Mouse (Mus musculus) forebrain, embryonic 14.5 days (tissue): ENCODE data around the gene Nsun2. TPM values are rescaled to one million over a fixed set of nuclear protein-coding genes. Genes with fewer than 3 reads are reported as not detected.
A peak's percentile ranks its signal among the peaks of the same experiment; 100 is the strongest.

ENCODE experiments used
- ATAC-seq: fragments of 200-750 bp; cut with Nextera tagmentation; 2 replicates; pipeline ENCODE4 v1.8.0; 2017; ENCODE audit warnings: mild to moderate bottlenecking, moderate library complexity
- DNase-seq: peaks from one replicate; pipeline ENCODE4 v3.0.0-alpha.2; 2015; ENCODE audit warnings: low spot score
- H3K27ac ChIP-seq: fragments of 300-500 bp; sonication (generic); 2 replicates; pipeline ENCODE4 v1.5.1; 2014; ENCODE audit warnings: low read depth, mild to moderate bottlenecking, control low read depth, low read length, moderate library complexity
- H3K27me3 ChIP-seq: fragments of 300-500 bp; sonication (generic); replicated peaks from 2 replicates; pipeline ENCODE4 v1.6.1; 2014; ENCODE audit warnings: low read length, control low read depth, mixed read lengths; ENCODE audit not compliant: control insufficient read depth, insufficient read depth
- H3K36me3 ChIP-seq: fragments of 300-500 bp; sonication (generic); 2 replicates; pipeline ENCODE4 v1.6.1; 2014; ENCODE audit warnings: low read length, control low read depth; ENCODE audit not compliant: control insufficient read depth, insufficient read depth
- H3K4me1 ChIP-seq: fragments of 300-500 bp; sonication (generic); 2 replicates; pipeline ENCODE4 v1.6.1; 2014; ENCODE audit warnings: antibody characterized with exemption, low read length, control low read depth; ENCODE audit not compliant: control insufficient read depth, insufficient read depth
- H3K4me2 ChIP-seq: fragments of 300-500 bp; sonication (generic); 2 replicates; pipeline ENCODE4 v1.6.1; 2014; ENCODE audit warnings: mild to moderate bottlenecking, control low read depth, low read length
- H3K4me3 ChIP-seq: fragments of 300-500 bp; sonication (generic); 2 replicates; pipeline ENCODE4 v1.5.1; 2014; ENCODE audit warnings: low read depth, low read length, control low read depth
- H3K9ac ChIP-seq: fragments of 300-500 bp; sonication (generic); 2 replicates; pipeline ENCODE4 v1.6.1; 2014; ENCODE audit warnings: mild to moderate bottlenecking, low read length, control low read depth, moderate library complexity
- H3K9me3 ChIP-seq: fragments of 300-500 bp; sonication (generic); replicated peaks from 2 replicates; pipeline ENCODE4 v1.6.1; 2016; ENCODE audit warnings: low read length, control low read depth, mixed read lengths; ENCODE audit not compliant: control insufficient read depth
- WGBS: fragments of 180-500 bp; shearing (Covaris S2); extraction: QIAGEN DNeasy Blood & Tissue Kit; methylation state at CpG from one replicate; pipeline ENCODE4 v1.1.7; 2014; 5-methylcytosine and 5-hydroxymethylcytosine counted together
- polyA plus RNA-seq: library from polyadenylated mRNA; unstranded; fragments of >200 nt; fragmentation: Nextera tagmentation; extraction: Ambion mirVana; gene quantifications from 2 replicates; pipeline ENCODE4 v1.2.1, GENCODE M21; 2014

The Nsun2 gene
- polyA plus RNA-seq, 1 experiment from 2014 or later, result 86.2 TPM

DNA sequence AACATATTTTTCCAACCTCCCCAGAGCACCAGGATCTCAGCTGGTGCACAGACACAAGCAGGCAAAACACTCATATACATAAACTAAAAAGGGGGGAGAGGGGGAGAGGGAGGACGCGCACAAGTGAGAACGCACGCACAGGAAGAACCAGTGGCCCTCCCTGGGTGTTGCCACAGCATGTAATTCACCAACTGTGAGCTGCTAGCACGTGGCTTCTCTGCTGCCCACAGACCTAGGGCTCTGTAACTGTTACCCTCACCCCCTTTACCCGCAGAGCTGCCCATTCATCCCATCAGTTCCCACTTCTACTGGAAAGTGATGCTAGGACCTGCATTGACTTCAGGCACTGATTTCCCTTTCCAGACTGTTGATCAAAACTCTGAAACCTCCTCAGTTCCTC is 14.4 kb upstream of the Nsun2 start:
- Histone ChIP-seq H3K4me1 (peaks cover 4% of the 10 kb centered on the region; the same call in 1 of the 2 replicates), H3K9ac (no peak overlapping the region), H3K27ac (no peak overlapping the region), H3K4me2 (no peak overlapping the region), H3K4me3 (no peak overlapping the region), H3K9me3 (no peaks in the 10 kb centered on the region), H3K36me3 (peaks cover 3% of the 10 kb centered on the region; the same call in 1 of the 2 replicates), H3K27me3 (no peaks in the 10 kb centered on the region)
- WGBS, result 80% methylated on average over 6 of the region's 6 CpGs
- DNase-seq, result no peak
- no peak for ATAC-seq

DNA sequence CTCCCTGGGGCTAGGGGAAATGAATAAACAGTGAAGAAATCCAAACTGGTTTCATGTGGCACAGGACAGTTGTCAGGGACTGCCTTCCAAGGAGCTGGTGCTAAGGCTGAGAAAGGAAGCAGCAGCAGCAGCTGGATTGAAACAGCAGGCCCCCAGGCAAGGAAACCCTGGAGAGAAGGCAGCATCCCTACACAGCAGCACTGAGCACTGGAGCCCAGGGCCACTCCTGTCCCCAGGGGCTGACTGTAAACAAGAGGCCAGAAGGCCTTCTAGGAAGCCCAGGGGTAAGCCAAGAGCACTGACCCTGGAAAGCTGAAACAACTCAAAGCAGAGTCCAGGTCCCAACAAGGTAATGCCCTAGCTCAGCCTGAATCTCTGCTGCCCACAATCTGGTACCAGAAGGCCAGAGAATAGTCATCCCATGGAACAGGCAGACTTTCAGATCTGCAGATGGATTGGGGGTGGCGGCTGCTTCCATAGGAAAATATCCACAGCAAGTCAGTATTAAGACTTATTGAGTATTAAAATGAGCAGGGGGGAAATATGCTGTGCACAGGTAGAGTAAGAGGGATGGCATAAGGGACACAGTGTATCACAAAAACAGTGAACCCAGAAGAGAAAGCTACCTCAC is 11.3 kb upstream of the Nsun2 start:
- peaks cover 9% of the 10 kb centered on the region for H3K4me1 ChIP-seq
- ATAC-seq, result no peak
- H3K4me2 ChIP-seq, result no peak overlapping the region
- no peak overlapping the region for H3K4me3 ChIP-seq
- no peak overlapping the region for H3K27ac ChIP-seq
- no peaks in the 10 kb centered on the region for H3K27me3 ChIP-seq
- H3K9me3 ChIP-seq, result no peaks in the 10 kb centered on the region
- no peak for DNase-seq
- 97% methylated on average over 1 of the region's 1 CpGs for WGBS
- H3K9ac ChIP-seq, result no peak overlapping the region
- no peaks in the 10 kb centered on the region for H3K36me3 ChIP-seq

DNA sequence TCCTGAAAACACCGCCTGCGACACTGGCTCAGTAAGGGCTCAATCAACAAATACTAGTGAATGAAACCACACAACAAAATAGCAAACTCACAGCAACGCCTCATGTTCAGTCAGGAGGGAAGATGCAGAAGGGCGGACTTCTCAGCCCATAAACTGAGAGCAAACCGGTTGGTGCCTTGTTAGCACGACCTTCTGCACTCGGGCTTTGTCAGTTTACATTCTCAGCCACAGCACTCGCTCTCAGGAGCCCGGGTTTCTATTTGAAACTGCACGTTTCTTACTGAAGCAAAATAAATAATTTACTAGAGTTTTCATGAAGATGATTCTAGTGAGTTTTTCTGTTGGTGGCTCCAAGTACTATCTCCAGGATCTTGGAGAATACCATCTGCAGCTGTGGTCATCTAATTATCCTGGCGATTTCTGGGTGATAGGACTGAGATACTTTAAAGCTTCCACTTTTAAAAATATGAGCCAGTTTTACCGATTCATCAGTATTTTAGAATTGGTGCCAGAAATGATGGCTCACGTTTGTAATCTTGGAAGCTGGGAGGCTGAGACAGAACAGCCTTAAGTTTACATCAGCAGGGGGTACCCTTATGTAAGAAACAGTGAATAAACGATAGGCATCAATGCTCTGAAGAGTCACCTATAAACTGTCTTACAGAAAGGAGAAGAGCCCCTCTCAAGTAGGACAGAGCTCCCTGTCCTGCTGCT is 9.9 kb upstream of the Nsun2 start:
- no peaks in the 10 kb centered on the region for H3K27me3 ChIP-seq
- H3K4me2 ChIP-seq, result no peak overlapping the region
- no peak overlapping the region for H3K27ac ChIP-seq
- 70% methylated on average over 14 of the region's 14 CpGs for WGBS
- ATAC-seq, result no peak
- no peak overlapping the region for H3K4me3 ChIP-seq
- H3K4me1 ChIP-seq, result peaks cover 13% of the 10 kb centered on the region
- DNase-seq, result no peak
- H3K36me3 ChIP-seq, result no peaks in the 10 kb centered on the region
- no peaks in the 10 kb centered on the region for H3K9me3 ChIP-seq
- no peak overlapping the region for H3K9ac ChIP-seq

DNA sequence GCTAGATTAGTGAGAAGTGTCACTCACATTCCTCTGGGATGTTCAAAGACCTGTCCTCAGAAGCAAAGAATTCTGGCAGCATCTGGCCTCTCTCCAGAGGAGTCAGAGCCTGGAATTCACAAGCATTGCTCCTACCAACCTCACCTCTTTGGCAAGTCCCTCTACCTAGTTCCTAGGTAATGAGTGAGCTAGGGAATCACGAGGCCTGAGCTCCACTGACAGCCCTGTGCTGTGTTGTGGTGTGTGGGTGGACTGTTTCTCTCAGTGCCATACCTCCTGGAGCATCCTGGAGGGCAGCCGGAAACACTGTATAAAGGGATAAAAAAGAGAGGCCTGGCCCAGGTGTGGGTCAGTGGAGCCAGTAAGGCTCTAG is 9.4 kb upstream of the Nsun2 start:
- DNase-seq, result no peak
- 78% methylated on average over 2 of the region's 2 CpGs for WGBS
- peaks cover 13% of the 10 kb centered on the region for H3K4me1 ChIP-seq
- no peak overlapping the region for H3K27ac ChIP-seq
- H3K9me3 ChIP-seq, result no peaks in the 10 kb centered on the region
- no peak overlapping the region for H3K4me2 ChIP-seq
- H3K9ac ChIP-seq, result no peak overlapping the region
- no peak for ATAC-seq
- no peaks in the 10 kb centered on the region for H3K36me3 ChIP-seq
- no peaks in the 10 kb centered on the region for H3K27me3 ChIP-seq
- no peak overlapping the region for H3K4me3 ChIP-seq

DNA sequence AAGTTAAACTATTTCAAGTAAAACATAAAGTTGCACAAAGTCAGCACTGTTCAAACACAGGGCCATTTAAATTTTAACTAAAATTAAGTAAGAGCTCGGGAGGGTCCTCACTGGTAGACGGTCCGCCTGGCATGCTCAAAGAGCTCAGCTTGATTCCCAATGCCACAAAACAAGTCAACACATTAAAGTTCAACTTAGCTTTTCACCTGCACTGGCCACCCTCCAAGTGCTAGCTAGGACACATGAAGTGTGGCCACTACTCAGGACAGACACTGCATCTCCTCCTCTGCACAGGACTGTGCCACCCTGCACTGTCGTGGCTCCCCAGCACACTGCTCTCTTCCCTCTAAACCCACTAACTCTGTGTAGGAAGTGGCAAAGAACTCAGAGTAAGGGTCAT is 7.7 kb upstream of the Nsun2 start:
- Histone ChIP-seq H3K27ac (no peak overlapping the region), H3K4me2 (no peak overlapping the region), H3K4me1 (peaks cover 12% of the 10 kb centered on the region), H3K36me3 (0 out of 2 replicates have a peak, but pooled peaks cover 6% of the 10 kb centered on the region), H3K4me3 (no peak overlapping the region), H3K9me3 (no peaks in the 10 kb centered on the region), H3K27me3 (no peaks in the 10 kb centered on the region), H3K9ac (no peak overlapping the region)
- no peak for ATAC-seq
- 54% methylated on average over 4 of the region's 4 CpGs for WGBS
- DNase-seq, result no peak

DNA sequence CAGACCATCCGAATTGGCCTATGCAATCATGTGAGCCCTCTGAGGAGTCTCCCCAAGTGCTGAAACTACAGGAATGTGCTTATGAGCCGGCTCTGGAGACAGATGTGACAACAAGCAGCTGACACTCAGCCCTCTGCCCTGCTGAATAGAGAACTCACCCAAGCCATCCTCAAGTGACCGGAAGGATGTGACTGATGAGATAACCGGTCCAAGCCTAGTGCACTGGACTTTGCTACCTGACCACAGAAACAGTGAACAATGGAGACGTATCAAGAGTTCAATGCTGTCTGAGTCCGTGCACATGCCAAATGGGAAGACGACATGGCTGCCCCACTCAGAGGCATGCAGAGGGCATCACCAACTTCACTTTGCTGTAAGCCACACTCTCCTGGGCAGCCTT is 5.0 kb upstream of the Nsun2 start:
- H3K4me3 ChIP-seq, result no peak overlapping the region
- ATAC-seq (no peak), DNase-seq (no peak)
- H3K36me3 ChIP-seq, result 0 out of 2 replicates have a peak, but pooled peaks cover 6% of the 10 kb centered on the region
- no peaks in the 10 kb centered on the region for H3K9me3 ChIP-seq
- H3K9ac ChIP-seq, result no peak overlapping the region
- 79% methylated on average over 7 of the region's 7 CpGs for WGBS
- no peaks in the 10 kb centered on the region for H3K27me3 ChIP-seq
- H3K27ac ChIP-seq, result no peak overlapping the region
- H3K4me1 ChIP-seq, result peaks cover 32% of the 10 kb centered on the region
- H3K4me2 ChIP-seq, result no peak overlapping the region

DNA sequence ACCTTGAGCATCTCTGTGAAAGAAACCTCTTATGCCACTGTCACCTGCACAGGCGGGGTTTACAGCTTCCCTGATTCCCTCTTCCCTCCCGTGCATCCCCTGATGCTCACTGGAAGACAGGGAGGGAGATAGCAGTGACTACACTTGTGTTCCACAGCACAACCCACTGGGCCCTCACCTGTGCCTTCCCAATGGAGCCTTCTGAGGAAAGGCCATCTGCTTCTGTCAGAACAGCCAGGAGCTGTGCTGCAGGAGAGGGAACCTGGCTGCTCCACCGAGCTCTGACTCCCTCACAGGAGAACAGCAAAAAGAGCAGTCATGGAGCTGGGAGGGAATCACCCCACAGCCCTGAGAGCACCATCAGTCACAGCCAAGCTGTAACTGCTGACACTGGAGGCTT is 3.4 kb upstream of the Nsun2 start:
- Histone ChIP-seq H3K4me3 (no peak overlapping the region), H3K9me3 (no peaks in the 10 kb centered on the region), H3K4me2 (no peak overlapping the region), H3K27ac (no peak overlapping the region), H3K9ac (no peak overlapping the region), H3K4me1 (peaks cover 33% of the 10 kb centered on the region), H3K36me3 (0 out of 2 replicates have a peak, but pooled peaks cover 6% of the 10 kb centered on the region), H3K27me3 (no peaks in the 10 kb centered on the region)
- WGBS, result 70% methylated on average over 3 of the region's 3 CpGs
- DNase-seq (no peak), ATAC-seq (no peak)

DNA sequence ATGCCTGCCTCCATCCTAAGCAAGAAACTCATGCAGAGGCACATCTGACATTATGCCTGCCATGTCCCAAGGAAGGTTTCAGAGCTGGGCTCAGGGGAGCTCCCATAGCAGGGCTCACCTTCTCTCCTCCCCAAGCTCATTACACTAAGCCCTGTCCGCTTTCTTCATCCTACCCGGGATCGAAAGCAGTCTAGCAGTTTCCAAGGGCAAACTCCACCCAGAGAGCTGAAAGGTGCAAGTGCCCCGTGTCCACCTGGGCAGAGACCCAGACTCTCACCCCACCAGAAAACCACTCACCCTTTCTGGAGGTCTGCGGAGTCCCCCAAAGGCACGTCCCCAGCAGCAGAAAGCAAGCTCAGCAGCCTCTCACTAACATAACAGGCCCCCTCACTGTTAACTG is 2.6 kb upstream of the Nsun2 start:
- 80% methylated on average over 6 of the region's 6 CpGs for WGBS
- ATAC-seq, result no peak
- H3K36me3 ChIP-seq, result 0 out of 2 replicates have a peak, but pooled peaks cover 6% of the 10 kb centered on the region
- peak overlapping the region; percentile 88; the same call in 1 of the 2 replicates for H3K9ac ChIP-seq
- peak overlapping the region; percentile 84 for H3K4me2 ChIP-seq
- peaks cover 33% of the 10 kb centered on the region for H3K4me1 ChIP-seq
- DNase-seq, result no peak
- H3K27me3 ChIP-seq, result no peaks in the 10 kb centered on the region
- H3K27ac ChIP-seq, result no peak overlapping the region
- H3K4me3 ChIP-seq, result peak overlapping the region; percentile 87
- H3K9me3 ChIP-seq, result no peaks in the 10 kb centered on the region

DNA sequence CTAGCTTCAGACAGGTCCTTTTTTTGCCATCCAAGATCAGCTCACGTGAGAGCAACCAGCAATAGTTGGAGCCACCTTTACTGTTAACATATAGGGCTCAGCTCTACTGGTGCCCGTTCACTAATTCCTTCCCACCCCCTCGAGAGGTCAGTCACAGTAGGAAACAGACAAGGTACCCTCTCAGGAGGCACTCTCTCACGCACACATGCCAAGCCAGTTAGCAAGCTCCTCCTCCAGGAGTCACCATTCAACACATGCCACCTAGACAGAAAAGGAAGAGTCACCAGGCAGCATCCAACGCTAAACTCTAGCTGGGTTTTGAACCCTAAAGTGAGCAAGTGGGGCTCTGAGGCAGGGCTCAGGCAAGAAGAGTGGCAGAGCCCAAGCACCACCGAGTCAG is 2.1 kb upstream of the Nsun2 start:
- Histone ChIP-seq H3K4me3 (peak overlapping the region; percentile 87), H3K4me2 (peak overlapping the region; percentile 84), H3K4me1 (peaks cover 33% of the 10 kb centered on the region), H3K9me3 (no peaks in the 10 kb centered on the region), H3K36me3 (0 out of 2 replicates have a peak, but pooled peaks cover 6% of the 10 kb centered on the region), H3K27me3 (no peaks in the 10 kb centered on the region), H3K9ac (peak overlapping the region; percentile 88; the same call in 1 of the 2 replicates), H3K27ac (no peak overlapping the region)
- DNase-seq (no peak), ATAC-seq (no peak)
- WGBS, result 55% methylated on average over 6 of the region's 6 CpGs
